Mouse (Mus musculus): ENCODE data around the gene Dmpk. TPM values are rescaled to one million over a fixed set of nuclear protein-coding genes. Genes with fewer than 3 reads are reported as not detected.
A peak's percentile ranks its signal among the peaks of the same experiment; 100 is the strongest.

The Dmpk gene
- polyA plus RNA-seq, 1 experiment from 2014 or later, result 10.1 TPM

DNA sequence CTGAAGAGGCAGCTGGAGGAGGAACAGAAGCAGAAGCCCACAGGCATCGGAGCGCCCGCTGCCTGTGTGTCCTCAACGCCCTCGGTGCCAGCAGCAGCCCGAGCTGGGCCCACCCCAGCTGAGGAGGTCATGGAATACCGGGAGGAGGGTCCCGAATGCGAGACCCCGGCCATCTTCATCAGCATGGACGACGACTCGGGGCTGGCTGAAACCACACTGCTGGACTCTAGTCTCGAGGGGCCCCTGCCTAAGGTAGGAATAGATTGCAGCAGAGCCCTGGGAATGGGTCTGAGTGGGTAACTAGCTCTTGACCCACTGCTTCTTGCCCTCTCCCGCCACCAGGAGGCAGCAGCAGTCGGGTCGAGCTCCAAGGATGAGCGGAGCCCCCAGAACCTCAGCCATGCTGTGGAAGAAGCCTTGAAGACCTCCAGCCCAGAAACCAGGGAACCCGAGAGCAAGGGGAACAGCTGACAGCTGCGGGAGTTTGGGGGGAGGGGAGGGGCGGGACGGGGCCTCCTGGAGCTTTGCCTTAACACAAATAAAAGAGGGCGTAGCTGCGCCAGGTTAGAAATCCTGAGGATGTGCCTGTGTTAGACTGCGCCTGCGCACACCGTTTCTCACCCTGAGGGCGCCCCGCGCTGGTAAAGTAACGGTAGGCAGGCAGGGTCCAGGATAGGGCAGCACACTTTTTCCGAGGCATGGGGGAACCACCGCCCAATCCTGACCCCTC, 29.4 kb upstream of the Dmpk start, which contains the start of gene Rsph6a:
Gene Rsph6a (plus strand): TSS at position 644 of the 730 bp plus-strand sequence.
- Histone ChIP-seq H3K9me3 (ENCODE audit: control insufficient read depth, low read length) (no peaks in the 10 kb centered on the region), H3K4me3 (replicated peaks; ENCODE audit: low read length) (peak within 1 kb of the TSS; percentile 28), H3K9ac (replicated peaks; ENCODE audit: low read depth, low read length) (peak within 1 kb of the TSS; percentile 45), H3K27me3 (replicated peaks; ENCODE audit: control insufficient read depth, insufficient read depth, low read length) (no peaks in the 10 kb centered on the region), H3K27ac (ENCODE audit: low read length) (no peak within 1 kb of the TSS), H3K36me3 (ENCODE audit: control insufficient read depth, insufficient read depth) (peaks cover 21% of the 10 kb centered on the region), H3K4me2 (ENCODE audit: low read length) (peak within 1 kb of the TSS; percentile 51), H3K4me1 (replicated peaks; ENCODE audit: control insufficient read depth, insufficient read depth, low read length) (peaks cover 10% of the 10 kb centered on the region)
- peak; percentile 66 for ATAC-seq
- WGBS, result 16% methylated on average over 33 of the region's 33 CpGs

GRCm38 (mm10) chr7:19054777-19055076, 28.9 kb upstream of the Dmpk start:
- WGBS, result 63% methylated on average over 9 of the region's 9 CpGs
- Histone ChIP-seq H3K9me3 (ENCODE audit: control insufficient read depth, low read length) (no peaks in the 10 kb centered on the region), H3K27me3 (replicated peaks; ENCODE audit: control insufficient read depth, insufficient read depth, low read length) (no peaks in the 10 kb centered on the region), H3K4me1 (replicated peaks; ENCODE audit: control insufficient read depth, insufficient read depth, low read length) (peaks cover 10% of the 10 kb centered on the region), H3K36me3 (ENCODE audit: control insufficient read depth, insufficient read depth) (peaks cover 16% of the 10 kb centered on the region), H3K4me2 (ENCODE audit: low read length) (peak overlapping the region; percentile 51), H3K9ac (replicated peaks; ENCODE audit: low read depth, low read length) (peak overlapping the region; percentile 45; the same call in 1 of the 2 replicates), H3K4me3 (replicated peaks; ENCODE audit: low read length) (peak overlapping the region; percentile 28), H3K27ac (ENCODE audit: low read length) (no peak overlapping the region)
- peak; percentile 16; the same call in 1 of the 2 replicates for ATAC-seq

DNA sequence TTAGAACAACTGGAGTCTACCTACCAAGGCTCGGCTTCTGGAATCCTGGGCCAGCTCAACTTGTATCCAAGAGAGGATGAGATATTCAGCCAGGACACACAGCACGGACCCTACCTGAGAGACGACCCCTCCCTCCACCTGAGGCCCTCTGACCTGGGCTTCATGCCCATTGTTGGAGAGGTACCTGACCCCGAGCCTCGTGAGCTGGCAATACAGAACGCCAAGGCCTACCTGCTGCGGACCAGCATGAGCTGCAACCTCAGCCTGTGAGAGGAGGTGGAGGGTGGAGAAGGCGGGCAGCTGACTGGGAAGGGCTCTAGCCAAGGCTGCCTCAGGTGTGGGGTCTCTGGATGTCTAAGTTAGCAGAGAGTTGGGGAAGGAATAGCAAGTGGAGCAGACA, 28.5 kb upstream of the Dmpk start:
- 92% methylated on average over 8 of the region's 8 CpGs for WGBS

GRCm38 (mm10) chr7:19057405-19057804, 26.2 kb upstream of the Dmpk start:
- no peak overlapping the region for H3K9ac ChIP-seq (replicated peaks; ENCODE audit: low read depth, low read length)
- no peak overlapping the region for H3K4me2 ChIP-seq (ENCODE audit: low read length)
- H3K4me3 ChIP-seq (replicated peaks; ENCODE audit: low read length), result no peak overlapping the region
- WGBS, result 90% methylated on average over 10 of the region's 10 CpGs
- H3K4me1 ChIP-seq (replicated peaks; ENCODE audit: control insufficient read depth, insufficient read depth, low read length), result peaks cover 10% of the 10 kb centered on the region
- no peak for ATAC-seq
- H3K27me3 ChIP-seq (replicated peaks; ENCODE audit: control insufficient read depth, insufficient read depth, low read length), result no peaks in the 10 kb centered on the region
- no peaks in the 10 kb centered on the region for H3K9me3 ChIP-seq (ENCODE audit: control insufficient read depth, low read length)
- no peak overlapping the region for H3K27ac ChIP-seq (ENCODE audit: low read length)
- H3K36me3 ChIP-seq (ENCODE audit: control insufficient read depth, insufficient read depth), result no peaks in the 10 kb centered on the region

More for the DNA sequence above, 28.5 kb upstream of the Dmpk start:
- Histone ChIP-seq H3K27ac (ENCODE audit: low read length) (no peak overlapping the region), H3K4me1 (replicated peaks; ENCODE audit: control insufficient read depth, insufficient read depth, low read length) (peaks cover 10% of the 10 kb centered on the region), H3K27me3 (replicated peaks; ENCODE audit: control insufficient read depth, insufficient read depth, low read length) (no peaks in the 10 kb centered on the region), H3K9me3 (ENCODE audit: control insufficient read depth, low read length) (no peaks in the 10 kb centered on the region), H3K4me3 (replicated peaks; ENCODE audit: low read length) (no peak overlapping the region), H3K9ac (replicated peaks; ENCODE audit: low read depth, low read length) (no peak overlapping the region), H3K4me2 (ENCODE audit: low read length) (no peak overlapping the region), H3K36me3 (ENCODE audit: control insufficient read depth, insufficient read depth) (peaks cover 12% of the 10 kb centered on the region)
- ATAC-seq, result no peak

GRCm38 (mm10) chr7:19065896-19066295, 17.8 kb upstream of the Dmpk start:
- H3K36me3 ChIP-seq (ENCODE audit: control insufficient read depth, insufficient read depth), result no peaks in the 10 kb centered on the region
- H3K4me1 ChIP-seq (replicated peaks; ENCODE audit: control insufficient read depth, insufficient read depth, low read length), result no peaks in the 10 kb centered on the region
- 0 out of 2 replicates have a peak overlapping the region, but pooled peaks have one; percentile 9 for H3K4me3 ChIP-seq (replicated peaks; ENCODE audit: low read length)
- peaks cover 19% of the 10 kb centered on the region for H3K27me3 ChIP-seq (replicated peaks; ENCODE audit: control insufficient read depth, insufficient read depth, low read length)
- no peak overlapping the region for H3K9ac ChIP-seq (replicated peaks; ENCODE audit: low read depth, low read length)
- no peak for ATAC-seq
- WGBS, result 52% methylated on average over 13 of the region's 13 CpGs
- H3K27ac ChIP-seq (ENCODE audit: low read length), result no peak overlapping the region
- no peak overlapping the region; the same call in 1 of the 2 replicates for H3K4me2 ChIP-seq (ENCODE audit: low read length)
- no peaks in the 10 kb centered on the region for H3K9me3 ChIP-seq (ENCODE audit: control insufficient read depth, low read length)

DNA sequence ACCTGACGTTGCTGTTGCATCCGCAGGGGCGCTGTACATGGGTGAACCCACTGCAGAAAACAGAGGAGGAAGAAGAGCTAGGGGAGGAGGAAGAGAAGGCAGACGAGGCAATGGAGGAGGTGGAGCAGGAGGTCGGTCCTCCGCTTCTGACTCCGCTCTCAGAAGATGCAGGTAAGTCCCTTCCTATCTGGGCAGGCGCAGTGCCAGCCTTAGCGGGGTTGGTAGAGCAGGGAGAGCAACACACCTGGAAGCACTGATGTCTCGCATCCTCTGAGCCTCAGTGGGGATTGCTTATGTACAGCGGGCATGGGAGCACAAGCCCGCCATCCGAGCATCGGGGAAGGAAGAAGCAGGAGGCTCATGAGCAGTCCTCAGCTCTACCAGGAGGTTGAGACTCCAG, 16.6 kb upstream of the Dmpk start:
- no peaks in the 10 kb centered on the region for H3K9me3 ChIP-seq (ENCODE audit: control insufficient read depth, low read length)
- H3K4me3 ChIP-seq (replicated peaks; ENCODE audit: low read length), result no peak overlapping the region
- no peak overlapping the region for H3K9ac ChIP-seq (replicated peaks; ENCODE audit: low read depth, low read length)
- WGBS, result 49% methylated on average over 14 of the region's 14 CpGs
- H3K4me2 ChIP-seq (ENCODE audit: low read length), result no peak overlapping the region
- H3K27ac ChIP-seq (ENCODE audit: low read length), result no peak overlapping the region
- peaks cover 19% of the 10 kb centered on the region for H3K27me3 ChIP-seq (replicated peaks; ENCODE audit: control insufficient read depth, insufficient read depth, low read length)
- no peaks in the 10 kb centered on the region for H3K4me1 ChIP-seq (replicated peaks; ENCODE audit: control insufficient read depth, insufficient read depth, low read length)
- no peaks in the 10 kb centered on the region for H3K36me3 ChIP-seq (ENCODE audit: control insufficient read depth, insufficient read depth)
- no peak for ATAC-seq

GRCm38 (mm10) chr7:19067935-19068334, 15.7 kb upstream of the Dmpk start:
- H3K4me2 ChIP-seq (ENCODE audit: low read length), result no peak overlapping the region
- no peaks in the 10 kb centered on the region for H3K9me3 ChIP-seq (ENCODE audit: control insufficient read depth, low read length)
- WGBS, result 80% methylated on average over 14 of the region's 14 CpGs
- no peak for ATAC-seq
- no peaks in the 10 kb centered on the region for H3K36me3 ChIP-seq (ENCODE audit: control insufficient read depth, insufficient read depth)
- H3K9ac ChIP-seq (replicated peaks; ENCODE audit: low read depth, low read length), result no peak overlapping the region
- H3K27ac ChIP-seq (ENCODE audit: low read length), result no peak overlapping the region
- peaks cover 19% of the 10 kb centered on the region for H3K27me3 ChIP-seq (replicated peaks; ENCODE audit: control insufficient read depth, insufficient read depth, low read length)
- H3K4me3 ChIP-seq (replicated peaks; ENCODE audit: low read length), result no peak overlapping the region
- H3K4me1 ChIP-seq (replicated peaks; ENCODE audit: control insufficient read depth, insufficient read depth, low read length), result no peaks in the 10 kb centered on the region

DNA sequence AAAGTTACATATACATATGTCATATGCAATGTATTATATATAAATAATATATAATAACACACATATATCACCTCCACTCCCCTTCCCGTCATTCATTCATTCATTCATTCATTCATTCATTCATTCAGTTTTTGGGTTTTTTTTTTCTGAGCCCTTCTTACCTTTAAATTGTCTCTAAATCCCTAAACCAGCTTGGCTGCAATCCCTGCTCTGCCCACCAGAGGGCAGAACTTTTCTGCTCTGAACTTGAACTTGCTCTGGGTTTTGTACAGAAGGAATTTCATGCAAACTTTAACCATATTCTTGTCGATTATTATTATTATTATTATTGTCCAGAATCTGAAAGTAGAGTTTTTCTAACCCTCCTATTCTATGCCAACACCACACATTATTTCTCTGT, 14.9 kb upstream of the Dmpk start:
- Histone ChIP-seq H3K9ac (replicated peaks; ENCODE audit: low read depth, low read length) (no peak overlapping the region), H3K4me3 (replicated peaks; ENCODE audit: low read length) (no peak overlapping the region), H3K4me1 (replicated peaks; ENCODE audit: control insufficient read depth, insufficient read depth, low read length) (no peaks in the 10 kb centered on the region), H3K27ac (ENCODE audit: low read length) (no peak overlapping the region), H3K9me3 (ENCODE audit: control insufficient read depth, low read length) (no peaks in the 10 kb centered on the region), H3K27me3 (replicated peaks; ENCODE audit: control insufficient read depth, insufficient read depth, low read length) (peaks cover 19% of the 10 kb centered on the region), H3K36me3 (ENCODE audit: control insufficient read depth, insufficient read depth) (no peaks in the 10 kb centered on the region), H3K4me2 (ENCODE audit: low read length) (no peak overlapping the region)
- no peak for ATAC-seq
- WGBS, result 2% methylated on average over 2 of the region's 2 CpGs

GRCm38 (mm10) chr7:19069500-19069899, 14.1 kb upstream of the Dmpk start:
- ATAC-seq, result no peak
- WGBS, result 52% methylated on average over 3 of the region's 3 CpGs
- H3K4me3 ChIP-seq (replicated peaks; ENCODE audit: low read length), result no peak overlapping the region

More at GRCm38 (mm10) chr7:19069500-19069899, 14.1 kb upstream of the Dmpk start:
- Histone ChIP-seq H3K36me3 (ENCODE audit: control insufficient read depth, insufficient read depth) (no peaks in the 10 kb centered on the region), H3K4me1 (replicated peaks; ENCODE audit: control insufficient read depth, insufficient read depth, low read length) (no peaks in the 10 kb centered on the region), H3K9me3 (ENCODE audit: control insufficient read depth, low read length) (no peaks in the 10 kb centered on the region), H3K27me3 (replicated peaks; ENCODE audit: control insufficient read depth, insufficient read depth, low read length) (peaks cover 17% of the 10 kb centered on the region), H3K9ac (replicated peaks; ENCODE audit: low read depth, low read length) (no peak overlapping the region), H3K4me2 (ENCODE audit: low read length) (no peak overlapping the region), H3K27ac (ENCODE audit: low read length) (no peak overlapping the region)

Measured in forebrain, embryonic 16.5 days (tissue).